Mouse (Mus musculus) forebrain, postnatal 0 days (tissue): ENCODE data around the gene Smco3. TPM values are rescaled to one million over a fixed set of nuclear protein-coding genes. Genes with fewer than 3 reads are reported as not detected.
A peak's percentile ranks its signal among the peaks of the same experiment; 100 is the strongest.
"Not testable (repeated sequence)": the region's sequence is repeated elsewhere in the genome, so short reads cannot be mapped to it uniquely, and the experiment has no call there.

Experiments
- ATAC-seq: fragments of 200-750 bp; cut with Nextera tagmentation; 2 replicates; pipeline ENCODE4 v1.8.0; 2017; ENCODE audit warnings: mild to moderate bottlenecking, moderate library complexity
- DNase-seq: peaks from one replicate; pipeline ENCODE4 v3.0.0-alpha.2; 2015
- H3K27ac ChIP-seq: fragments of 300-500 bp; sonication (generic); 2 replicates; pipeline ENCODE4 v1.5.1; 2014; ENCODE audit warnings: low read depth, mild to moderate bottlenecking, antibody characterized with exemption, low read length, moderate library complexity, mixed read lengths
- H3K27me3 ChIP-seq: fragments of 300-500 bp; sonication (generic); 2 replicates; pipeline ENCODE4 v1.6.1; 2014; ENCODE audit warnings: mild to moderate bottlenecking, low read length, mixed read lengths; ENCODE audit not compliant: insufficient read depth
- H3K36me3 ChIP-seq: fragments of 300-500 bp; sonication (generic); 2 replicates; pipeline ENCODE4 v1.6.1; 2014; ENCODE audit warnings: mild to moderate bottlenecking, moderate library complexity; ENCODE audit not compliant: insufficient read depth
- H3K4me1 ChIP-seq: fragments of 300-500 bp; sonication (generic); 2 replicates; pipeline ENCODE4 v1.6.1; 2014; ENCODE audit warnings: antibody characterized with exemption; ENCODE audit not compliant: insufficient read depth
- H3K4me2 ChIP-seq: fragments of 300-500 bp; sonication (generic); 2 replicates; pipeline ENCODE4 v1.6.1; 2014; ENCODE audit warnings: low read depth, mild to moderate bottlenecking, moderate library complexity
- H3K4me3 ChIP-seq: fragments of 300-500 bp; sonication (generic); 2 replicates; pipeline ENCODE4 v1.5.1; 2014; ENCODE audit warnings: low read depth, low read length, mixed read lengths
- H3K9ac ChIP-seq: fragments of 300-500 bp; sonication (generic); 2 replicates; pipeline ENCODE4 v1.6.1; 2014; ENCODE audit warnings: mild to moderate bottlenecking
- H3K9me3 ChIP-seq: fragments of 300-500 bp; sonication (generic); 2 replicates; pipeline ENCODE4 v1.6.1; 2016; ENCODE audit warnings: low read length
- CTCF ChIP-seq: sonication (generic); IDR thresholded peaks from 2 replicates; pipeline ENCODE4 v1.5.1; 2016; ENCODE audit warnings: antibody characterized with exemption, control low read depth, low read depth
- WGBS: fragments of 180-500 bp; shearing (Covaris S2); extraction: QIAGEN DNeasy Blood & Tissue Kit; methylation state at CpG from one replicate; pipeline ENCODE4 v1.1.7; 2014; 5-methylcytosine and 5-hydroxymethylcytosine counted together
- polyA plus RNA-seq: library from polyadenylated mRNA; unstranded; fragments of >200 nt; fragmentation: Nextera tagmentation; extraction: Ambion mirVana; gene quantifications from 2 replicates; pipeline ENCODE4 v1.2.1, GENCODE M21; 2015
- total RNA-seq: library from RNA; depleted of rRNA; stranded (reverse); fragments of >200 nt; gene quantifications from 2 replicates; pipeline ENCODE4 v1.2.3, GENCODE M21; 2014

Gene Smco3
- total and polyA plus RNA-seq, 2 experiments from 2014 or later: 1.5 to 2.7 TPM

GRCm38 (mm10) chr6:136803739-136804633, 31.3 kb downstream of the Smco3 start, which contains the start of gene Hist4h4:
Gene Hist4h4 (minus strand): TSS chr6:136804415.
- peak; percentile 81 for ATAC-seq
- peak within 1 kb of the TSS; percentile 90 for H3K9ac ChIP-seq
- under 1% methylated on average over 50 of the region's 50 CpGs for WGBS
- no peak for TF ChIP-seq CTCF
- H3K4me2 ChIP-seq: peak within 1 kb of the TSS; percentile 64
- H3K27me3 ChIP-seq: no peaks in the 10 kb centered on the region
- no peaks in the 10 kb centered on the region for H3K36me3 ChIP-seq
- H3K4me3 ChIP-seq: peak within 1 kb of the TSS; percentile 59
- H3K9me3 ChIP-seq: no peaks in the 10 kb centered on the region
- H3K4me1 ChIP-seq: peaks cover 5% of the 10 kb centered on the region
- DNase-seq: peak; percentile 96
- peak within 1 kb of the TSS; percentile 97 for H3K27ac ChIP-seq

DNA sequence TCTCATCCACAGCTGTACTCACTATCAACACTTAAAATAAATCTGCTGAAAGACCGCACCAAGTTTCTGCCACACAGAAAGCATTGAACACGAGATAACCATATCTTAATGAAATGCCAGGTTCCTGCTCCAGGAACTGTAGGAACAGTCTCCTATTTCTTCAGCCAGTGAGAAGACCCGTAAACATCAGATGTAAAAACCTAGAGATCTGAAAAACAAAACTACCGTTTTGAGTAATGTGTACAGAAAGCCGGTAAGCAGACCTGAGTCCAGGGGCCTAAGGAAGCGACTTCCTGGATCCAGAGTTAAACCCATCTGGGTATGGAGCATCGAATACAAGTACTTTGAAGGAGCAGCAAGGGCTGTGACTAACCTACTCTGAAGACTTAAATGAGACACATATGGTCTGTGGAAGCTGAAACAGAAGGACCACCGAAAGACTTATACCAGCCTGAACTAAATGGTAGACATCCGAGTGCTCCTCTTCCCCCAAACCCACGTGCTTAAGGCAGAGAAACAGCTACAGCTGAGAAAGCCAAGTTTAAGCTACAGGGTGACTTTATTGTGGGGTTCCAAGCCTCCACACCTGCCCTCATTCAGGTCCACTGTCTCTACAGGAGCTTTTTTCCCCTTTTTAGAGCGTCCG, 32.0 kb downstream of the Smco3 start:
- Histone ChIP-seq H3K4me2 (peak overlapping the region; percentile 64), H3K36me3 (no peaks in the 10 kb centered on the region), H3K4me3 (peak overlapping the region; percentile 59), H3K4me1 (peaks cover 5% of the 10 kb centered on the region), H3K27me3 (no peaks in the 10 kb centered on the region), H3K9ac (peak overlapping the region; percentile 90), H3K27ac (peak overlapping the region; percentile 97), H3K9me3 (no peaks in the 10 kb centered on the region)
- ATAC-seq: peak; percentile 4
- TF ChIP-seq CTCF: no peak
- 18% methylated on average over 12 of the region's 12 CpGs for WGBS
- no peak for DNase-seq

- no peaks in the 10 kb centered on the region for H3K9me3 ChIP-seq
- H3K4me3 ChIP-seq: no peak overlapping the region
- H3K36me3 ChIP-seq: no peaks in the 10 kb centered on the region
- H3K27me3 ChIP-seq: no peaks in the 10 kb centered on the region
- H3K4me1 ChIP-seq: peaks cover 5% of the 10 kb centered on the region
- TF ChIP-seq CTCF: no peak
- WGBS: 91% methylated on average over 6 of the region's 6 CpGs
- ATAC-seq (no peak), DNase-seq (no peak)
- no peak overlapping the region for H3K27ac ChIP-seq
- no peak overlapping the region for H3K9ac ChIP-seq
- H3K4me2 ChIP-seq: no peak overlapping the region
Observed at GRCm38 (mm10) chr6:136801274-136801673, 34.0 kb downstream of the Smco3 start.

- Histone ChIP-seq H3K36me3 (no peaks in the 10 kb centered on the region), H3K4me3 (no peak overlapping the region), H3K27me3 (no peaks in the 10 kb centered on the region), H3K4me1 (peaks cover 5% of the 10 kb centered on the region), H3K27ac (no peak overlapping the region), H3K9me3 (no peaks in the 10 kb centered on the region), H3K4me2 (no peak overlapping the region), H3K9ac (no peak overlapping the region)
- DNase-seq: no peak
- no peak for TF ChIP-seq CTCF
- no peak for ATAC-seq
- 89% methylated on average over 8 of the region's 8 CpGs for WGBS
Observed at GRCm38 (mm10) chr6:136800710-136801109, 34.5 kb downstream of the Smco3 start.

DNA sequence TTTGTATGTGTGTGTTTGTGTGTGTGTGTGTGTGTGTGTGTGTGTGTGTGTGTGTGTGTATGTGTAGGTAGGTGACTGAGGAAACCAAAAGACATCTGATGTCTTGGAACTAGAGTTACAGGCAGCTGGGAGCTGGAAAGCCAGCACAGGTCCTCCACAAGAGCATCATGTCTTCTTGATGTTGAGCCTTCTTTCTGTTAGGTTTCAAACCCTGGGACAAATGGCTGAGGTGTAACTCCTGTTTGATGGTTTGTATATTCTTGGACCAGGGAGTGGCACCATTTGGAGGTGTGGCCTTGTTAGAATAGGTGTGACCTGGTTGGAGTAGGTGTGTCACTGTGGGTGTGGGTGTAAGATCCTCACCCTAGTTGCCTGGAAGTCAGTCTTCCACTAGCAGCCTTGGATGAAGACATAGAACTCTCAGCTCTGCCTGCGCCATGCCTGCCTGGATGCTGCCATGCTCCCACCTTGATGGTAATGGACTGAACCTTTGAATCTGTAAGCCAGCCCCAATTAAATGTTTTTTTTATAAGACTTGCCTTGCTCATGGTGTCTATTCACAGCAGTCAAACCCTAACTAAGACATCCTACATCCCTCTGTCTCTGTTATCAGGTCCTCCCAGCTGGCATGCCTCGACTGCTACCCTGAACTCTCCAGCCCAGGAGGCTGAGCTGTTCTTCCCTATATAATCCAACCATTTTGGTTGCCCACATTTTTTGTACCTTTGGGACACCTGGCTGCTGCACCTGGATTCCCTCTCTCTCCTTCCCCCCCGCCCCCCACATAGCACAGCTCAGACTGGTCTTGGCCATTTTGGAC, 37.2 kb downstream of the Smco3 start:
- H3K4me2 ChIP-seq, H3K9me3 ChIP-seq, H3K4me3 ChIP-seq, H3K4me1 ChIP-seq, H3K36me3 ChIP-seq, H3K27ac ChIP-seq, ATAC-seq, H3K27me3 ChIP-seq, DNase-seq, H3K9ac ChIP-seq: not testable (repeated sequence)
- WGBS: 90% methylated on average over 3 of the region's 3 CpGs

DNA sequence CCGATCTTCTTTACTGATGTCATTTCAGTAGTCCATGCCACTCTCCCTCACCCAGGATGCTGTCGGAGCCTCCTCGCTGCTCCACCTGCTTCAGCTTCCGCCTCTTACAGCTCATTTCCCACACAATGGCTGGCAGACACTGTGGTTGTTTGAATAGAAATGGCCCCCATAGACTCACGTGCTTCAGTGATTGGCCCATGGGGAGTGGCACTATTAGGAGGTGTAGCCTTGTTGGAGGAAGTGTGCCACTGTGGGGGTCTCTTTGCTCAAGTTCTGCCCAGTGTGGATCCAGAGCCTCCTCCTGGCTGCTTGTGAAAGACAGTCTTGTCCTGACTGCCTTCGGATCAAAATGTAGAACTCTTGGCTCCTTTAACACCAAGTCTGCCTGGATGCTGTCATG, 39.4 kb downstream of the Smco3 start:
- TF ChIP-seq CTCF: no peak
- no peak overlapping the region for H3K4me3 ChIP-seq
- H3K4me1 ChIP-seq: 0 out of 2 replicates have a peak, but pooled peaks cover 4% of the 10 kb centered on the region
- peaks cover 6% of the 10 kb centered on the region; the same call in 1 of the 2 replicates for H3K27me3 ChIP-seq
- H3K9ac ChIP-seq: no peak overlapping the region
- WGBS: 50% methylated on average over 6 of the region's 6 CpGs
- H3K4me2 ChIP-seq: no peak overlapping the region
- ATAC-seq (no peak), DNase-seq (no peak)
- no peak overlapping the region for H3K27ac ChIP-seq
- no peaks in the 10 kb centered on the region for H3K36me3 ChIP-seq
- H3K9me3 ChIP-seq: no peaks in the 10 kb centered on the region
